Mouse (Mus musculus) midbrain, embryonic 13.5 days (tissue): ENCODE data around the gene Dclk1. TPM values are rescaled to one million over a fixed set of nuclear protein-coding genes. Genes with fewer than 3 reads are reported as not detected.

Source experiments
- ATAC-seq: fragments of 200-750 bp; cut with Nextera tagmentation; 2 replicates; pipeline ENCODE4 v1.8.0; 2017; ENCODE audit warnings: mild to moderate bottlenecking, moderate TSS enrichment, moderate library complexity
- H3K27ac ChIP-seq: fragments of 300-500 bp; sonication (generic); 2 replicates; pipeline ENCODE4 v1.5.1; 2015; ENCODE audit warnings: inconsistent platforms, mild to moderate bottlenecking, moderate library complexity
- H3K27me3 ChIP-seq: fragments of 300-500 bp; sonication (generic); 2 replicates; pipeline ENCODE4 v1.6.1; 2015; ENCODE audit warnings: mild to moderate bottlenecking, inconsistent platforms
- H3K36me3 ChIP-seq: fragments of 300-500 bp; sonication (generic); 2 replicates; pipeline ENCODE4 v1.6.1; 2015; ENCODE audit warnings: mild to moderate bottlenecking, inconsistent platforms
- H3K4me1 ChIP-seq: fragments of 300-500 bp; sonication (generic); replicated peaks from 2 replicates; pipeline ENCODE4 v1.6.1; 2015; ENCODE audit warnings: inconsistent platforms
- H3K4me2 ChIP-seq: fragments of 300-500 bp; sonication (generic); replicated peaks from 2 replicates; pipeline ENCODE4 v1.6.1; 2015; ENCODE audit warnings: moderate library complexity, mild to moderate bottlenecking, inconsistent platforms
- H3K4me3 ChIP-seq: fragments of 300-500 bp; sonication (generic); replicated peaks from 2 replicates; pipeline ENCODE4 v1.5.1; 2015; ENCODE audit warnings: mild to moderate bottlenecking, inconsistent platforms
- H3K9ac ChIP-seq: fragments of 300-500 bp; sonication (generic); replicated peaks from 2 replicates; pipeline ENCODE4 v1.6.1; 2015; ENCODE audit warnings: mild to moderate bottlenecking, inconsistent platforms
- H3K9me3 ChIP-seq: fragments of 300-500 bp; sonication (generic); 2 replicates; pipeline ENCODE4 v1.6.1; 2016; ENCODE audit warnings: mild to moderate bottlenecking, inconsistent platforms
- WGBS: fragments of 180-500 bp; shearing (Covaris S2); methylation state at CpG from one replicate; pipeline ENCODE4 v1.1.7; 2015; 5-methylcytosine and 5-hydroxymethylcytosine counted together
- polyA plus RNA-seq: library from polyadenylated mRNA; unstranded; fragments of >200 nt; fragmentation: Nextera tagmentation; extraction: Ambion mirVana; gene quantifications from 2 replicates; pipeline ENCODE4 v1.2.1, GENCODE M21; 2015

The Dclk1 gene
- polyA plus RNA-seq, 1 experiment from 2014 or later = 242 TPM

DNA sequence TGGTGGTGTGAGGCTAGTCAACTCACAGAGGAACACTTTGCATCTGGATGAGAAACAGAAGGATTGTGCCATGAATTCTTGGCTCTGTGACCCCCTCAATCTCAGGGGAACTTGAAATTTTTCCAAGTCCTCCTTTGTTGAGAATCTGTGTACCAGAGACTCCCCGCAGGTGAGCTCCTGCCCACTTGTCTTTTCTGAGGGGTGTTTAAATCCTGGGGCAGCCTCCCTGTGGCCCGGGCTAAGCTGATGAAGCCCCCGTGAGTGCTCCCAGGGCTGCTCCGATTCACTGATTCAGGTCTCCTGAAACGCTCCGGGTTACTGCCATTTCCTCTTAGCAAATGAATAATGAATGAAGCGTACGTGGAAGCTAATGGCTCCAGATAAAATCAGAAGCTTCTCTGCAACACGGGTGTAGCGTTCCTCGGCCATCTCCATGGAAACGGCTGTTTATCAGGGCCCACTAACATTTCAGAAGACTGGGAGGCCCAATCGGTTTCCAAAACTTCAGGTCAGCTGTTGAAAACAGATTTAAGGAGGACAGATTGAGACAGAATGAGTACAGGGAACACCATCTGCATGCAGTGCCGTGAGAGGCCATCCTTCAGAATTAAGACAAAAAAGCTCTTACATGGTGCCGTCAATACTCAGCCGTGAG is 105.3 kb downstream of the Dclk1 start:
- Histone ChIP-seq H3K4me1 (peaks cover 67% of the 10 kb centered on the region), H3K4me2 (peak overlapping the region; percentile 41), H3K9ac (peak overlapping the region; percentile 47), H3K4me3 (0 out of 2 replicates have a peak overlapping the region, but pooled peaks have one; percentile 5), H3K36me3 (no peaks in the 10 kb centered on the region), H3K27ac (peak overlapping the region; percentile 92), H3K9me3 (no peaks in the 10 kb centered on the region), H3K27me3 (no peaks in the 10 kb centered on the region)
- peak; percentile 52 for ATAC-seq
- 4% methylated on average over 16 of the region's 16 CpGs for WGBS

DNA sequence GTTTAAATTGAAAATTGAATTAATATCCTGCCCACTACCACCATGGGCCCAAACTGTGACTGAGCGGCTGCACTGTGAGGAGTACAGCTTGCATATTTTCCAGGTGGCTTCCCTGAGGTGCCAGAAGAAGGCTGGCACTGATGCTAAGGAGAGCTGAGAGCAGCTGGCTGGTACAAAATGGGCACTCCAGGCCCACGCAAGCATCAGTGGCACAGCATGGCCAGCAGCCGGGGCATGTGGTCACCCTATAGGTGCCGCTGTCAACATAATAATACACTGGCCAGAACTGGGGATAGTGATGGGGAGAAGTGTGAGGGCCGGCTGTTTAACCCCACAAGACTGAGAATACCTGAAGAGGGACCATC is 105.8 kb downstream of the Dclk1 start:
- H3K4me1 ChIP-seq = peaks cover 71% of the 10 kb centered on the region
- no peaks in the 10 kb centered on the region for H3K36me3 ChIP-seq
- 52% methylated on average over 5 of the region's 5 CpGs for WGBS
- no peak overlapping the region for H3K4me3 ChIP-seq
- no peaks in the 10 kb centered on the region for H3K9me3 ChIP-seq
- no peaks in the 10 kb centered on the region for H3K27me3 ChIP-seq
- H3K9ac ChIP-seq = peak overlapping the region; percentile 47
- peak overlapping the region; percentile 92 for H3K27ac ChIP-seq
- peak overlapping the region; percentile 41 for H3K4me2 ChIP-seq
- ATAC-seq = peak; percentile 16

DNA sequence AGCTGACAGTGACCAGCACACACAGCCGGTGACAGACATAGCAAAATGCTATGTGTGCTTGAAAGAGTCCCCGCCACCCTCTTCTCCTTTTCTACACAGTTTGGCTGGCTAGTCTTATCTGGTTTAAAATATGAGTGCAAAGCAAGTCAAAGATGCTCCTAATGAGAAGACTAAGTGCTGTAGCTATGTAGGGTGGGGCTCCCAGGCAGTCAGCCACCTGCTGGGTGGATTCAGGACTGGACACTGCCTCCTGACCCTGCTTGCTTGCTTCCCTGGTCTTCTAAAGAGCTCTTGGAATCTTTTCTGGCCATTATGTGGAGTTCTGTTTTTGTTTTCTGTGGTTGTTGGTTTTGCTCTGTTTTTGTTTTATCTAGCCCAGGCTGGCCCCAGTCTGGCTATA is 108.0 kb downstream of the Dclk1 start:
- 61% methylated on average over 2 of the region's 2 CpGs for WGBS
- Histone ChIP-seq H3K4me3 (no peak overlapping the region), H3K27me3 (no peaks in the 10 kb centered on the region), H3K9ac (no peak overlapping the region), H3K4me1 (peaks cover 88% of the 10 kb centered on the region), H3K27ac (peak overlapping the region; percentile 92), H3K36me3 (no peaks in the 10 kb centered on the region), H3K4me2 (no peak overlapping the region), H3K9me3 (no peaks in the 10 kb centered on the region)
- no peak for ATAC-seq

GRCm38 (mm10) chr3:55351281-55352052 is 109.3 kb downstream of the Dclk1 start:
- H3K27me3 ChIP-seq = no peaks in the 10 kb centered on the region
- peak overlapping the region; percentile 39 for H3K9ac ChIP-seq

DNA sequence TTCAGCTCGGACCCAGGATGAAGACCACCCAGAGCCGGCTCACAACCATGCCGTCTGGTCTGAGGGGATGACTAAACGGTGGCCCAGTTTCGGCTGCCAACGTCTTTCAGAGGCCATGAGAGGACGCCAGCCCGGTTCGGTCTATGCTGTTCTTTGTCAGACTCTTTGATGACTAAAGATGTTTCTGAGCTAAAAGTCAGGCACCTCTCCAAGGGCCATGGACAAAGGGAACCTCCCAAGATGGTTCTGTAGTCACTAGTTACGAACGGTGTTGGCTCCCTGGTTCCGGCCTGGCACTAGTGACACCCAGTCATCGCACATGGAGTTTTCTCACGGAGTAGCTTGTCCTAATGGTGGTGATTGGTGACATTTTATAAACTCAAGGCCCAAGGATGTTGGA is 110.4 kb downstream of the Dclk1 start:
- Histone ChIP-seq H3K27ac (peak overlapping the region; percentile 96), H3K9ac (0 out of 2 replicates have a peak overlapping the region, but pooled peaks have one; percentile 39), H3K4me1 (peaks cover 69% of the 10 kb centered on the region), H3K9me3 (no peaks in the 10 kb centered on the region), H3K36me3 (no peaks in the 10 kb centered on the region), H3K4me2 (no peak overlapping the region), H3K4me3 (no peak overlapping the region), H3K27me3 (no peaks in the 10 kb centered on the region)
- WGBS = 68% methylated on average over 14 of the region's 14 CpGs
- ATAC-seq = no peak

More at GRCm38 (mm10) chr3:55351281-55352052, 109.3 kb downstream of the Dclk1 start:
- peak; percentile 83 for ATAC-seq
- Histone ChIP-seq H3K4me3 (no peak overlapping the region), H3K4me2 (peak overlapping the region; percentile 38), H3K4me1 (peaks cover 79% of the 10 kb centered on the region), H3K9me3 (no peaks in the 10 kb centered on the region), H3K27ac (peak overlapping the region; percentile 96), H3K36me3 (no peaks in the 10 kb centered on the region)
- WGBS = 36% methylated on average over 13 of the region's 13 CpGs

DNA sequence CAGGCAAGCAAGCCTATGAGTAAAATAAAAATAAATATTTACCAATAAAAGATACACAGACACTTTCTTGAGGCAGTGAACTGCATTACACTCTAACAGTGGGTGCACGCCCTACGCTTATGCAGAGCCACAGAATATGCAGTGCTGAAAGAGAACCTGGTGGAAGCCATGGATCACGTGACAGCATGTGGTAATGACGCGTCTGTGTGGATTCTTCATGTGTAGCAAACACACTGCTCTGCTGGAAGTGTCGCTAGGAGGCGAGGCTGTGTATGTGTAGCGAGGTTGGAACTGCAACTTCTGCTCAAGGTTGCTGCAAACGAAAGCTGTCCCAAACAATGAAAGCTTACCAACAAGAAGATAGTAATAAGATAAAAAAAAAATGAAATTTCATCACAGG is 111.0 kb downstream of the Dclk1 start:
- no peak for ATAC-seq
- Histone ChIP-seq H3K4me3 (no peak overlapping the region), H3K4me2 (no peak overlapping the region), H3K9ac (no peak overlapping the region), H3K4me1 (peaks cover 62% of the 10 kb centered on the region), H3K27ac (peak overlapping the region; percentile 96), H3K36me3 (no peaks in the 10 kb centered on the region), H3K27me3 (no peaks in the 10 kb centered on the region), H3K9me3 (no peaks in the 10 kb centered on the region)
- WGBS = 87% methylated on average over 9 of the region's 9 CpGs

- Histone ChIP-seq H3K27me3 (no peaks in the 10 kb centered on the region), H3K36me3 (no peaks in the 10 kb centered on the region), H3K9me3 (no peaks in the 10 kb centered on the region), H3K9ac (0 out of 2 replicates have a peak overlapping the region, but pooled peaks have one; percentile 28), H3K27ac (peak overlapping the region; percentile 67), H3K4me2 (no peak overlapping the region), H3K4me1 (peaks cover 54% of the 10 kb centered on the region), H3K4me3 (no peak overlapping the region)
- WGBS = 38% methylated on average over 13 of the region's 13 CpGs
- ATAC-seq = peak; percentile 12; the same call in 1 of the 2 replicates
Measured at GRCm38 (mm10) chr3:55353909-55354511, 111.8 kb downstream of the Dclk1 start.

- no peak overlapping the region for H3K4me2 ChIP-seq
- 19% methylated on average over 3 of the region's 3 CpGs for WGBS
Measured at GRCm38 (mm10) chr3:55354765-55355164, 112.6 kb downstream of the Dclk1 start.

DNA sequence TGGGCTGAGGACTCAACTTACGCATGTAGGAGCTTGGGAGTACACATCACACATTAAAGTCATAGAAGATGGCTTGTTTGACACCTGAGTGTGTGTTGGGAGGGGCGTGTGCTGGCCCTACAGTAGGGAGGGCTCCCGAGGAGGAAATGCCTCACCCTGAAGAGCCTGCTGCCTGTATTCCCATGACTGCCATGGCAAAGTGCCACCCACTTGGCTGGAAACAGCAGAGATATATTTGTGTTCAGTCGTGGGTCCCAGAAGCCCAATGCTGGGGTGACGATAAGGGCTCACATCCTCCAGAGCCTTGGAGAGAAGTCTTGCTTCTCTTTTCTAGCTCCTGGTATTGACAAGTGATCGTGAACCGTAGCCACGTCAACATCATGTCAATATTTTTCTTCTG is 116.3 kb downstream of the Dclk1 start:
- Histone ChIP-seq H3K4me1 (peaks cover 20% of the 10 kb centered on the region), H3K4me3 (no peak overlapping the region), H3K36me3 (no peaks in the 10 kb centered on the region), H3K4me2 (no peak overlapping the region), H3K27ac (no peak overlapping the region), H3K27me3 (no peaks in the 10 kb centered on the region), H3K9ac (no peak overlapping the region), H3K9me3 (no peaks in the 10 kb centered on the region)
- WGBS = 94% methylated on average over 8 of the region's 8 CpGs
- ATAC-seq = no peak

More at GRCm38 (mm10) chr3:55354765-55355164, 112.6 kb downstream of the Dclk1 start:
- H3K9me3 ChIP-seq = no peaks in the 10 kb centered on the region
- H3K36me3 ChIP-seq = no peaks in the 10 kb centered on the region
- no peak overlapping the region for H3K9ac ChIP-seq
- H3K27me3 ChIP-seq = no peaks in the 10 kb centered on the region
- H3K4me1 ChIP-seq = peaks cover 46% of the 10 kb centered on the region
- no peak overlapping the region for H3K4me3 ChIP-seq
- no peak for ATAC-seq
- no peak overlapping the region for H3K27ac ChIP-seq

GRCm38 (mm10) chr3:55360836-55361235 is 118.7 kb downstream of the Dclk1 start:
- Histone ChIP-seq H3K36me3 (no peaks in the 10 kb centered on the region), H3K9me3 (no peaks in the 10 kb centered on the region), H3K27me3 (no peaks in the 10 kb centered on the region), H3K4me3 (no peak overlapping the region), H3K9ac (no peak overlapping the region), H3K4me1 (peaks cover 8% of the 10 kb centered on the region), H3K27ac (no peak overlapping the region; the same call in 1 of the 2 replicates), H3K4me2 (no peak overlapping the region)
- ATAC-seq = no peak
- WGBS = 91% methylated on average over 3 of the region's 3 CpGs

DNA sequence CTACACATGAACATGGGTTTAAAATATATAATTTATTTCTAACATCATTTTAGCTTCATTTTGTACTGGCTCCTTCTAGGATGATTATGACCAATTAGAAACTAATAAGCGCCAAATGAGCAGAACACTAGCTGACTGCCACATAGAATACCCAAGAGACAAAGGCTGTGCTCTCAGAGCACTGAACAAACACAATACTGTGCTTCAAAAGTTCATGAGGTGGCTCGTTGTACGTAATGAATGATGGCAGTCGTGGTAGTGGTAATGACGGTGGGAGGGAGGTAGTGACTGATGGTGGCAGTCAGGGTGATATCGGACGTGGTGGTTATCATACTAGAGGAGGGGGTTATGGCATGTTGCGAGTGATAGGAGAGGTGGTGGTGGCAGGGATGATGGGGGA is 125.0 kb downstream of the Dclk1 start:
- no peak overlapping the region for H3K9ac ChIP-seq
- H3K4me2 ChIP-seq = no peak overlapping the region
- ATAC-seq = no peak
- 90% methylated on average over 8 of the region's 8 CpGs for WGBS
- no peaks in the 10 kb centered on the region for H3K36me3 ChIP-seq
- H3K27me3 ChIP-seq = no peaks in the 10 kb centered on the region
- H3K4me1 ChIP-seq = no peaks in the 10 kb centered on the region
- H3K27ac ChIP-seq = no peak overlapping the region
- H3K9me3 ChIP-seq = no peaks in the 10 kb centered on the region
- no peak overlapping the region for H3K4me3 ChIP-seq

- H3K9ac ChIP-seq = no peak overlapping the region
- no peak overlapping the region for H3K4me3 ChIP-seq
- no peak for ATAC-seq
- 83% methylated on average over 7 of the region's 7 CpGs for WGBS
- H3K27ac ChIP-seq = no peak overlapping the region
- H3K36me3 ChIP-seq = no peaks in the 10 kb centered on the region
- H3K27me3 ChIP-seq = no peaks in the 10 kb centered on the region
- H3K4me1 ChIP-seq = peaks cover 5% of the 10 kb centered on the region
- no peaks in the 10 kb centered on the region for H3K9me3 ChIP-seq
- no peak overlapping the region for H3K4me2 ChIP-seq
Measured at GRCm38 (mm10) chr3:55369156-55369555, 127.0 kb downstream of the Dclk1 start.
